Mouse (Mus musculus): Measurements from ENCODE around the gene Ppp1r14a. TPM values are rescaled to one million over a fixed set of nuclear protein-coding genes. Genes with fewer than 3 reads are reported as not detected.

Ppp1r14a gene
- polyA plus RNA-seq, 1 experiment from 2014 or later = 1.8 TPM

DNA sequence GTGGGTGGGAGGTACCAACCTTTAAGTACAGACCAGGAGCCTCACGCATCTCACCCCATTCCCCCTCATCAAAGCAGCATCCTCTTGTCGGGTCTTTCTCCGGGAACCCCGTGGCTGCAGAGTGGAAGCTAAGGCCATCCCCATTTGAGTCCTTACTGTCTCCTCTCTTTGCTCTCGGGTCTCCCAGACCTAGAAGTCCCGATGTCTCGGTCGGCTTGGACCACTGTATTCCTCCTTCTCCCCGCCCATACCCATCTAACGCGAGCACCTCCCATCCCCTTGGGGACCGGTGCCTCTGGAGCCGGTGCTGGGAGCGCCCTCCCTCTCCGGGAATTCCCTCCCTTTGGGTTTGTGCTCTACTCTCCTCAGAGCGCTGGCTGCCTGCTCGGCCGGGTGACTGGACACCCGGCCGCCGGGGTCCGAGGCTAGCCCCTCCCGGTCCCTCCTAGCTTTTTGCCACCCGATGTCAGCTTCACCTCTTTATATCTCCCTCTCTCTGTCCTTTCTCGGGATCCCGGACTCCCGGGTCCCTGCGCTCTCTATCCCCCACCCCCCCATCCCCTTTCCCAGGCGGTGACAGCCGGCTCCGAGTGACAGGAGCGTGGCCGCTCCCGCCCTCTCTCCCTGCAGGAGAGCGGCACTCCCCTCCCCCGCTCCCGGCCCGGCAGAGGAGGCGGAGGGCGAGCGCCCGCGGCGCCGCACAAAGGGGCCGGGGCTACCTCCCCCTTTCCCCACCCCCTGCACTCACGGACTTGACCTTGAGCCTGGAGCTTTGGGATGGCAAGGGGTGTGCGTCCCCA lies 15.6 kb downstream of the Ppp1r14a start:
- H3K27me3 ChIP-seq (ENCODE audit: control insufficient read depth, insufficient read depth, low read length) = no peaks in the 10 kb centered on the region
- H3K4me3 ChIP-seq (ENCODE audit: low read depth, low read length) = peak overlapping the region; percentile 72
- ATAC-seq (ENCODE audit: low read depth) = 0 out of 2 replicates have a peak, but pooled peaks have one; percentile 3
- no peaks in the 10 kb centered on the region for H3K36me3 ChIP-seq (ENCODE audit: control insufficient read depth, insufficient read depth, low read length)
- no peaks in the 10 kb centered on the region for H3K9me3 ChIP-seq (ENCODE audit: control insufficient read depth, low read length)
- H3K4me2 ChIP-seq (ENCODE audit: low read depth, low read length) = peak overlapping the region; percentile 95
- H3K9ac ChIP-seq (replicated peaks; ENCODE audit: low read depth, low read length) = peak overlapping the region; percentile 85
- H3K4me1 ChIP-seq (ENCODE audit: control insufficient read depth, insufficient read depth, low read length) = peaks cover 30% of the 10 kb centered on the region
- WGBS = under 1% methylated on average over 36 of the region's 48 CpGs
- H3K27ac ChIP-seq (ENCODE audit: low read depth, low read length) = peak overlapping the region; percentile 85

DNA sequence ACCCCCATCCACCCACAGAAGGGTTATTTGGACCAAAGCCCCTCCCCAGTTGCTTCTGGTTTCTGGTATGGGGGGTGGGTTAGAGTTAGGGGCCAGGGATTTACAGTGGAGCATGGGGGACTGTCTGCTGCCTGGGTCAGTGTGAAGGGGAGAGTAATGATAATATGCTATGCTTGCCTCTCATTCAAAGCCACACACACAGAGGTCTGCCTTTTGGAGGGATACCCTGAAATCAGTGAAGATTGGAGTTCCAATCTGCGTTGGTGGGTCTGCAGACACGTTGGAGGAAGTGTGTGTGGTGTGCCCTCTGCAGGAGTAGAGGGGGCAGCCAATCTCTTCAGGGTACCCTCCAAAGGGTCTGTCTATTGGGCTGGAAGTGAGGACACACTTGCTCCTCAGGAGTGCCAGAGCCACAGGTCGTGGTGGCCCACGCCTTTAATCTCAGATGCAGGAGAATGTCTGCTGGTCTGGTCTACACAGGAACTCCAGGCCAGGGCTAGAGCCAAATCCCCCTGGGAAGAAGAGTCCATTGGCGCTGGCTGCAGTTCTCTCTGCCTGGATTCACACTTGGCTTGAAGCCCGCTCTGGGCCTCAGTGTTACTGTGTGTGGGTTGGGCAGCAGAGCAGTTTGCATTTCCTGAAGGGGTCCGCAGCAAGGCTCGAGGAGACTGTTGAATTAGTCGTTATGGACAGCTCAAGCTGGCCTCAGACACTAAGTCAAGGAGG lies 16.3 kb downstream of the Ppp1r14a start:
- peaks cover 33% of the 10 kb centered on the region for H3K4me1 ChIP-seq (ENCODE audit: control insufficient read depth, insufficient read depth, low read length)

DNA sequence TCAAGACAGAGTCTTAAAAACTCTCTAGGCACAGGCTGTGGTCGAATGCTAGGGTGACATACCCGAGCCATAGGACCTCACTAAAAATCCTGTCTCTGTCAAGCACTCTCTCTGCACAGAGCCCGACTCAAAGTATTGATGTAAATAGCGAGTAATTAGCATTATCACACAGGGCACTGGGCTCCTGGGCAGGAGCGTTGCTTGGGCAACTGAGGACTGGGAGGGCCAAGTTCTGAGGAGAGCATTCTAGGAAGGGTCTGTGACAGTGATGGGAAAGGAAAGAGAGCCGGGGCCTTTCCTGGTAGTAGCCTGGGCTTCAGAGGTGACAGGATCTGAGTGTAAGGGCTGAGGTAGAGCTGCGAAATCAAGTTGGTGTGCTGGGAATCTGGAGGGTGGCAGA lies 17.0 kb downstream of the Ppp1r14a start:
- Histone ChIP-seq H3K4me1 (ENCODE audit: control insufficient read depth, insufficient read depth, low read length) (peaks cover 36% of the 10 kb centered on the region), H3K27me3 (ENCODE audit: control insufficient read depth, insufficient read depth, low read length) (no peaks in the 10 kb centered on the region), H3K4me2 (ENCODE audit: low read depth, low read length) (peak overlapping the region; percentile 95), H3K9ac (replicated peaks; ENCODE audit: low read depth, low read length) (peak overlapping the region; percentile 5; the same call in 1 of the 2 replicates), H3K9me3 (ENCODE audit: control insufficient read depth, low read length) (no peaks in the 10 kb centered on the region), H3K27ac (ENCODE audit: low read depth, low read length) (peak overlapping the region; percentile 22; the same call in 1 of the 2 replicates), H3K4me3 (ENCODE audit: low read depth, low read length) (peak overlapping the region; percentile 72), H3K36me3 (ENCODE audit: control insufficient read depth, insufficient read depth, low read length) (peaks cover 3% of the 10 kb centered on the region; the same call in 1 of the 2 replicates)
- 22% methylated on average over 7 of the region's 7 CpGs for WGBS
- ATAC-seq (ENCODE audit: low read depth) = no peak

More for the DNA sequence above, 16.3 kb downstream of the Ppp1r14a start:
- Histone ChIP-seq H3K9me3 (ENCODE audit: control insufficient read depth, low read length) (no peaks in the 10 kb centered on the region), H3K27me3 (ENCODE audit: control insufficient read depth, insufficient read depth, low read length) (no peaks in the 10 kb centered on the region), H3K27ac (ENCODE audit: low read depth, low read length) (peak overlapping the region; percentile 85), H3K9ac (replicated peaks; ENCODE audit: low read depth, low read length) (peak overlapping the region; percentile 85), H3K36me3 (ENCODE audit: control insufficient read depth, insufficient read depth, low read length) (no peaks in the 10 kb centered on the region), H3K4me3 (ENCODE audit: low read depth, low read length) (peak overlapping the region; percentile 72), H3K4me2 (ENCODE audit: low read depth, low read length) (peak overlapping the region; percentile 95)
- no peak for ATAC-seq (ENCODE audit: low read depth)
- WGBS = 11% methylated on average over 9 of the region's 9 CpGs

DNA sequence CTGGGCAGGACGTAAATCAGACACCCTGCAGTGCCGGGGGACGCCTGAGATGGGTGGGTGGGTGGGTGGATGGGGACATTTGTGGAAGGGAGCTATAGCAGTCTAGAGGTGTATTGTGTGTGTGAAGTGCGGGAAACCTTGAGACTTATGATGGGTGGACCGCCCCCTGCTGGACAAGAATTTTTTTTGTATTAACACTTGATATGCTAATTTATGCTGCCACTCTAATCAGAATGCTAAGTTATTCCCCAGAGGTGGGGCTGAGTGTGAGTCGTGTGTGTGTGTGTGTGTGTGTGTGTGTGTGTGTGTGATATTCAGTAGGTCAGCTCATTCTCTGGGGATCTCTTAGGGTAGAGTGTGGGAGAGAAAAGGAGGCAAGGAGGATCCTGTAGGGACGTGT lies 17.5 kb downstream of the Ppp1r14a start:
- ATAC-seq (ENCODE audit: low read depth) = no peak
- Histone ChIP-seq H3K27me3 (ENCODE audit: control insufficient read depth, insufficient read depth, low read length) (no peaks in the 10 kb centered on the region), H3K36me3 (ENCODE audit: control insufficient read depth, insufficient read depth, low read length) (peaks cover 6% of the 10 kb centered on the region; the same call in 1 of the 2 replicates), H3K9ac (replicated peaks; ENCODE audit: low read depth, low read length) (0 out of 2 replicates have a peak overlapping the region, but pooled peaks have one; percentile 5), H3K4me2 (ENCODE audit: low read depth, low read length) (peak overlapping the region; percentile 95), H3K9me3 (ENCODE audit: control insufficient read depth, low read length) (no peaks in the 10 kb centered on the region), H3K4me1 (ENCODE audit: control insufficient read depth, insufficient read depth, low read length) (peaks cover 36% of the 10 kb centered on the region), H3K27ac (ENCODE audit: low read depth, low read length) (no peak overlapping the region), H3K4me3 (ENCODE audit: low read depth, low read length) (peak overlapping the region; percentile 72)
- WGBS = 15% methylated on average over 7 of the region's 7 CpGs

DNA sequence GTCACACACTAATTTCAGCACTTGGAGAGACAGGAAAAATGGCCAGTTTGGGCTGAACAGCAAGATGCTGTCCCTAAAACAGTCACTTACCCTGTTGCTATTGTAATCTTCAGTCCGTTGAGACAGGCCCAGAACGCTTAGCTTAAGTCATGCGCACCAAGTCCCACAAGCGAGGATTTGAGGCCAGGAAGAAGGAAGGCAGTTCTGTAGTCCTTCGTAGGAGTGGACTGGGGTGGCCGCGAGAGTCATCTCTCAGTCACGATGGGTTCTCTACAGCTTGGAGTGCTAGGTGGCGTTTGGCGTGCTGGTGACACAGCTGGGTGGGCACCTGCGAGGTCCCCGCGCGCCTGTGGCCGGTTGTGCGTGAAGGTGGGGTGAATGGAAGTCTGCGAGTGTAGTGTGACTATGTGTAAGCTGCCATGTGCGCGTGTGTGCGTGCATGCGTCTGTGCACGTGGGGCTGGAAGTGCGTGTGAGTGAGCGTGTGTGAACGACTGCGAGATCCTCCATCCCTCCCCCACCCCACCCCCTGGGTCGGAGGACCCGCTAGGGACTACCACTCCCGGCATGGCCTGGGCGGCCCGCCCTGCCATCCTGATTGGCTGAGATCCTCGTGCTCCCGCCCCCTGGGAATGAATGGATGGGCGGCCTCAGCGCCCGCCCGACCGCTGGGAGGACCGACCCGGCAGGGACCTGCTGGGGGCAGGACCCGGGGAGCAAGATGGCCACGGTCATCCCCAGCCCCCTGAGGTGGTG lies 18.4 kb downstream of the Ppp1r14a start:
- peak; percentile 62 for ATAC-seq (ENCODE audit: low read depth)
- H3K36me3 ChIP-seq (ENCODE audit: control insufficient read depth, insufficient read depth, low read length) = peaks cover 6% of the 10 kb centered on the region; the same call in 1 of the 2 replicates
- H3K27me3 ChIP-seq (ENCODE audit: control insufficient read depth, insufficient read depth, low read length) = no peaks in the 10 kb centered on the region
- H3K4me2 ChIP-seq (ENCODE audit: low read depth, low read length) = peak overlapping the region; percentile 95
- H3K4me1 ChIP-seq (ENCODE audit: control insufficient read depth, insufficient read depth, low read length) = peaks cover 39% of the 10 kb centered on the region
- under 1% methylated on average over 36 of the region's 42 CpGs for WGBS
- H3K9me3 ChIP-seq (ENCODE audit: control insufficient read depth, low read length) = no peaks in the 10 kb centered on the region
- H3K27ac ChIP-seq (ENCODE audit: low read depth, low read length) = peak overlapping the region; percentile 65
- peak overlapping the region; percentile 77 for H3K9ac ChIP-seq (replicated peaks; ENCODE audit: low read depth, low read length)
- peak overlapping the region; percentile 63 for H3K4me3 ChIP-seq (ENCODE audit: low read depth, low read length)

DNA sequence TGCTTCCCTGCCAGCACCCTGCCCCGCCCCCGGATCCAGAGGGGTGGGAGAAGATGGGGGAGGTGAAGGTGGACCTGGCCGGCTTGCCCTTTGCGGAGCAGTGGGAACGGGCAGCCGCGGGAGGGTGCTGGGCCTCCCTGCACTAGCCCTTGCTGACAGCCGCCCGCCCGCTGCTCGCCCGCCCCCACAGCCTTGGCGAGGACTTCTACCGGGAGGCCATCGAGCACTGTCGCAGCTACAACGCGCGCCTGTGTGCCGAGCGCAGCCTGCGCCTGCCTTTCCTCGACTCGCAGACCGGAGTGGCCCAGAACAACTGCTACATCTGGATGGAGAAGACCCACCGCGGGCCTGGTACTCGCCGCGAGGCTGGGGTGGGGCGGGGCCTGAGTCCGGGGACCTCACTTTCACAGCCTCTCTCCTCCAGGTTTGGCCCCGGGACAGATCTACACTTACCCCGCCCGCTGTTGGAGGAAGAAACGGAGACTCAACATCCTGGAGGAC lies 20.2 kb downstream of the Ppp1r14a start:
- peak overlapping the region; percentile 95 for H3K4me2 ChIP-seq (ENCODE audit: low read depth, low read length)
- no peaks in the 10 kb centered on the region for H3K27me3 ChIP-seq (ENCODE audit: control insufficient read depth, insufficient read depth, low read length)
- H3K9ac ChIP-seq (replicated peaks; ENCODE audit: low read depth, low read length) = peak overlapping the region; percentile 77
- peak overlapping the region; percentile 63 for H3K4me3 ChIP-seq (ENCODE audit: low read depth, low read length)
- peaks cover 56% of the 10 kb centered on the region for H3K4me1 ChIP-seq (ENCODE audit: control insufficient read depth, insufficient read depth, low read length)
- no peaks in the 10 kb centered on the region for H3K9me3 ChIP-seq (ENCODE audit: control insufficient read depth, low read length)
- H3K36me3 ChIP-seq (ENCODE audit: control insufficient read depth, insufficient read depth, low read length) = peaks cover 19% of the 10 kb centered on the region; the same call in 1 of the 2 replicates
- under 1% methylated on average over 36 of the region's 36 CpGs for WGBS
- ATAC-seq (ENCODE audit: low read depth) = no peak
- H3K27ac ChIP-seq (ENCODE audit: low read depth, low read length) = peak overlapping the region; percentile 16

DNA sequence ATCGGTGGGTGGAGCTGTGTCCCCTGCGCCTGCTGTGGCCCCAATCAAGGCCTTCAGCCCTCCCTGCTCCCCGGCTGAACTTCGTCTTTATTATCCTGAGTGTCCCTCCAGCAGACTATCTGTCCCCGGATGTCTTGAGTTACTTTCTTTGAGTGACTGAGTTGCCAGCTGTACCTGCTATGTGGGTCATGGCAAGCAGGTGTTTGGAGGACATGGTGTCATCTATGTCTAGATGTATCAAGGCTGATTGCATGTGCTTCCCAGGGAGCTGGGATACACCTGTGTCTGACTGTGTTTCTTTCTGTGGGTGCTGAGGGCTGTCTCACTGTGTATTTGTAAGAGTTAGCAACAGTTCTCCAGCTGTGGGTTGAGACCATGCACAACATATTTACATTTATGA lies 20.6 kb downstream of the Ppp1r14a start:
- peaks cover 23% of the 10 kb centered on the region; the same call in 1 of the 2 replicates for H3K36me3 ChIP-seq (ENCODE audit: control insufficient read depth, insufficient read depth, low read length)
- H3K4me2 ChIP-seq (ENCODE audit: low read depth, low read length) = peak overlapping the region; percentile 95
- ATAC-seq (ENCODE audit: low read depth) = no peak
- no peaks in the 10 kb centered on the region for H3K27me3 ChIP-seq (ENCODE audit: control insufficient read depth, insufficient read depth, low read length)
- H3K4me1 ChIP-seq (ENCODE audit: control insufficient read depth, insufficient read depth, low read length) = peaks cover 60% of the 10 kb centered on the region
- H3K4me3 ChIP-seq (ENCODE audit: low read depth, low read length) = peak overlapping the region; percentile 63
- peak overlapping the region; percentile 77 for H3K9ac ChIP-seq (replicated peaks; ENCODE audit: low read depth, low read length)
- H3K9me3 ChIP-seq (ENCODE audit: control insufficient read depth, low read length) = no peaks in the 10 kb centered on the region
- peak overlapping the region; percentile 16; the same call in 1 of the 2 replicates for H3K27ac ChIP-seq (ENCODE audit: low read depth, low read length)
- 6% methylated on average over 5 of the region's 5 CpGs for WGBS

DNA sequence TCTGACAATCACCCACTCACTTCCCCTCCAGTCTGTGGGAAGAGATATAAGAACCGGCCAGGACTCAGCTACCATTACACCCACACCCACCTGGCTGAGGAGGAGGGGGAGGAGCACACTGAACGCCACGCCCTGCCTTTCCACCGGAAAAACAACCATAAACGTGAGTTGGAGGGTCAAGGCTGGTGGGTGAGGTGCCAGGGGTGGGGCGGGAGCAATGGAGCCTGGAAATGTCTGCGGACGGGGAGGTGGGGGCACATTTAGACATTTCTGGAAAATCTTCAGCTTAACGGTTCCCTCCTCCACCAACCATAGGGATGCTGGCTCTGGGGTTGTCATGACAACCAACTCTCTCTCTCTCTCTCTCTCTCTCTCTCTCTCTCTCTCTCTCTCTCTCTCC lies 23.9 kb downstream of the Ppp1r14a start:
- H3K4me3 ChIP-seq (ENCODE audit: low read depth, low read length) = no peak overlapping the region; the same call in 1 of the 2 replicates
- H3K9ac ChIP-seq (replicated peaks; ENCODE audit: low read depth, low read length) = peak overlapping the region; percentile 41; the same call in 1 of the 2 replicates
- peaks cover 38% of the 10 kb centered on the region; the same call in 1 of the 2 replicates for H3K36me3 ChIP-seq (ENCODE audit: control insufficient read depth, insufficient read depth, low read length)
- H3K9me3 ChIP-seq (ENCODE audit: control insufficient read depth, low read length) = no peaks in the 10 kb centered on the region
- H3K4me1 ChIP-seq (ENCODE audit: control insufficient read depth, insufficient read depth, low read length) = peaks cover 67% of the 10 kb centered on the region
- H3K4me2 ChIP-seq (ENCODE audit: low read depth, low read length) = peak overlapping the region; percentile 20; the same call in 1 of the 2 replicates
- no peak for ATAC-seq (ENCODE audit: low read depth)
- peak overlapping the region; percentile 55 for H3K27ac ChIP-seq (ENCODE audit: low read depth, low read length)
- WGBS = 14% methylated on average over 9 of the region's 9 CpGs
- no peaks in the 10 kb centered on the region for H3K27me3 ChIP-seq (ENCODE audit: control insufficient read depth, insufficient read depth, low read length)

All from neural tube, embryonic 14.5 days (tissue).